Mouse (Mus musculus): ENCODE measurements around the gene Rplp0.

DNA sequence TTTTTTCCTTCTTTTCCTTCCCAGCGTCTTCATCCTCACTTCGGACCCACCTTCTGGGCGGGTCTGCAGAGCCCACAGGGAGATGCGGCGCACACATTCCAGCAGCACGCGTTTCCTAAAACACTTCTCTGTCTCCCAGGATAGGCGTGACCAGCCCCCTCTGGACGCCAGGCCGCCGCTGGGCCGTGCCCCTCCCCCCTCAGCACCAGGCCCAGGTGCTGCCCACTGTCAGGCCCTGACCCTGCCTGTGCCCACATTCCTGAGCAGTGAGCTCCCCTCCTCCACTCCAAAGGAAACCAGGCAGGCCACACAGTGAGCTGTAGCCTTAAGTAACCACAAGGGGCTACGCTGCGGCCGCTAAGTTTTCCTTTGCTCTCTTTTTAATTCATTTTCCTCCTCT, 35.3 kb upstream of the Rplp0 start:
- TF ChIP-seq CTCF (IDR thresholded peaks at IDR 0.05; ENCODE audit: low read depth, low read length) (no peak), POLR2A (IDR thresholded peaks at IDR 0.05; ENCODE audit: borderline replicate concordance, low read depth, low read length) (no peak)

Data from bone marrow macrophage, adult 2 months (primary cell).